Mouse (Mus musculus) cerebellum, postnatal 4 days (tissue): Measurements from ENCODE around the gene Gm4027.
"Not testable (repeated sequence)": the region's sequence is repeated elsewhere in the genome, so short reads cannot be mapped to it uniquely, and the experiment has no call there.

Source experiments
- DNase-seq, 2 experiments: peaks; one replicate each; pipeline ENCODE4 v3.0.0; 2022; ENCODE audit warnings: low spot score in 2 of 2, mixed read lengths in 1 of 2

Gene Gm4027

GRCm38 (mm10) chr12:87618569-87618968 is at the start of gene Gm4027:
Gene Gm4027 (plus strand): TSS chr12:87618869.
- DNase-seq = not testable (repeated sequence)

- not testable (repeated sequence) for DNase-seq
Observed at GRCm38 (mm10) chr12:87601388-87601787, 17.3 kb upstream of the Gm4027 start.

- not testable (repeated sequence) for DNase-seq
Observed at GRCm38 (mm10) chr12:87602388-87602787, 16.3 kb upstream of the Gm4027 start, which contains the start of gene Oog1. Gene Oog1 (plus strand): TSS chr12:87602688.

DNA sequence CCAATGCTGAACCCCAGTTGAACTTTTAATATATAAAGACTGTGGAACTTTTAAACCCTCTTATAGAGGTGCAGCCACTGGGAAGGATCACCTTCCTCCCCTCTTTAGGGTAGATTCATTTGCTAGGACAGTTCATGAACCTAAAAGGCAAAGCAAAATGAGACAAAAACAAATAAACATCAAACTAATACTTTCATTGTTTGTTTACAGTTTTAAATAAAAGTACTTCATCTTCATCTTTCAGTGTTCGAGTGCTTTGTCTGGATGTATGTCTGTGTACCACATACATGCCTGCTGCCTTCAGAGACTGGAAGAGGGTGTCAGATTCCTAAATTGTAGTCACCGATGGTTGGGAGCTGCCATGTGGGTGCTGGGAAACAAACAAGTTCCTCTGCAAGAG is 25.9 kb downstream of the Gm4027 start, which contains the start of gene Gm16381:
Gm16381 (minus strand) TSS at position 101 of the 400 bp plus-strand sequence.
- not testable (repeated sequence) for DNase-seq

GRCm38 (mm10) chr12:87652916-87653703 is 34.4 kb downstream of the Gm4027 start:
- DNase-seq = not testable (repeated sequence)
